Mouse (Mus musculus): ENCODE measurements around the gene Agbl4. TPM values are rescaled to one million over a fixed set of nuclear protein-coding genes. Genes with fewer than 3 reads are reported as not detected.

Gene Agbl4
- total RNA-seq, 2 experiments from 2014 or later, result 14.0 to 17.2 TPM

GRCm38 (mm10) chr4:111577087-111577773 lies 1179.8 kb downstream of the Agbl4 start:
- no peak for DNase-seq (ENCODE audit: low spot score in 2 of 2)

GRCm38 (mm10) chr4:111579115-111579862 lies 1181.8 kb downstream of the Agbl4 start:
- DNase-seq (ENCODE audit: low spot score in 2 of 2), result no peak

GRCm38 (mm10) chr4:111579863-111580224 lies 1182.4 kb downstream of the Agbl4 start:
- DNase-seq (ENCODE audit: low spot score in 2 of 2), result peak in 1 of 2 experiments; percentile 13

- DNase-seq (ENCODE audit: low spot score in 2 of 2), result no peak
Observed at GRCm38 (mm10) chr4:111580239-111580638, 1182.8 kb downstream of the Agbl4 start.

GRCm38 (mm10) chr4:111583562-111584237 lies 1186.2 kb downstream of the Agbl4 start:
- DNase-seq (ENCODE audit: low spot score in 2 of 2), result no peak

- DNase-seq (ENCODE audit: low spot score in 2 of 2), result no peak
Observed at GRCm38 (mm10) chr4:111584286-111584685, 1186.8 kb downstream of the Agbl4 start.

GRCm38 (mm10) chr4:111588211-111588610 lies 1190.8 kb downstream of the Agbl4 start:
- DNase-seq (ENCODE audit: low spot score in 2 of 2), result no peak

GRCm38 (mm10) chr4:111589467-111590170 lies 1192.2 kb downstream of the Agbl4 start:
- DNase-seq (ENCODE audit: low spot score in 2 of 2), result no peak

GRCm38 (mm10) chr4:111594655-111595295 lies 1197.3 kb downstream of the Agbl4 start:
- no peak for DNase-seq (ENCODE audit: low spot score in 2 of 2)

- DNase-seq (ENCODE audit: low spot score in 2 of 2), result peak in 1 of 2 experiments; percentile 22
Observed at GRCm38 (mm10) chr4:111597249-111597661, 1199.8 kb downstream of the Agbl4 start.

GRCm38 (mm10) chr4:111597986-111598385 lies 1200.5 kb downstream of the Agbl4 start:
- peak; percentile 36 to 55 for DNase-seq (ENCODE audit: low spot score in 2 of 2)

GRCm38 (mm10) chr4:111603194-111603593 lies 1205.7 kb downstream of the Agbl4 start:
- no peak for DNase-seq (ENCODE audit: low spot score in 2 of 2)

- DNase-seq (ENCODE audit: low spot score in 2 of 2), result no peak
Observed at GRCm38 (mm10) chr4:111607826-111608500, 1210.5 kb downstream of the Agbl4 start.

GRCm38 (mm10) chr4:111621865-111622264 lies 1224.4 kb downstream of the Agbl4 start:
- no peak for DNase-seq (ENCODE audit: low spot score in 2 of 2)

- peak in 1 of 2 experiments; percentile 15 for DNase-seq (ENCODE audit: low spot score in 2 of 2)
Observed at GRCm38 (mm10) chr4:111624914-111625313, 1227.5 kb downstream of the Agbl4 start.

- peak; percentile 56 to 87 for DNase-seq (ENCODE audit: low spot score in 2 of 2)
Observed at GRCm38 (mm10) chr4:111626118-111626830, 1228.8 kb downstream of the Agbl4 start.

- DNase-seq (ENCODE audit: low spot score in 2 of 2), result no peak
Observed at GRCm38 (mm10) chr4:111632615-111633014, 1235.2 kb downstream of the Agbl4 start.

- DNase-seq (ENCODE audit: low spot score in 2 of 2), result peak in 1 of 2 experiments; percentile 43
Observed at GRCm38 (mm10) chr4:111635538-111636124, 1238.2 kb downstream of the Agbl4 start.

Measured in layer of hippocampus, adult 18-20 months (tissue).